Mouse (Mus musculus) cortical plate, adult 2 months (tissue): ENCODE results near the gene H2-M10.3. TPM values are rescaled to one million over a fixed set of nuclear protein-coding genes. Genes with fewer than 3 reads are reported as not detected.
"Not testable (repeated sequence)": the region's sequence is repeated elsewhere in the genome, so short reads cannot be mapped to it uniquely, and the experiment has no call there.

Experiments used
- H3K27ac ChIP-seq: fragments of 200-500 bp; 2 replicates; pipeline ENCODE4 v1.5.1; 2012; ENCODE audit warnings: low read length, control low read depth, inconsistent platforms; ENCODE audit not compliant: insufficient read depth
- H3K4me1 ChIP-seq: fragments of 200-500 bp; 2 replicates; pipeline ENCODE4 v1.6.1; 2011; ENCODE audit warnings: low read length; ENCODE audit not compliant: control insufficient read depth, insufficient read depth
- H3K4me3 ChIP-seq: fragments of 200-500 bp; 2 replicates; pipeline ENCODE4 v1.5.1; 2011; ENCODE audit warnings: mild to moderate bottlenecking, low read length, control low read depth; ENCODE audit not compliant: insufficient read depth
- CTCF ChIP-seq: fragments of 200-500 bp; IDR thresholded peaks from 2 replicates; pipeline ENCODE4 v1.5.1; 2011; ENCODE audit warnings: mild to moderate bottlenecking, control low read depth, low read length; ENCODE audit not compliant: insufficient read depth; ENCODE audit errors: extremely low read depth
- POLR2A ChIP-seq: fragments of 200-500 bp; IDR thresholded peaks from 2 replicates; pipeline ENCODE4 v1.6.1; 2011; ENCODE audit warnings: mild to moderate bottlenecking, low read length, control low read depth; ENCODE audit not compliant: insufficient read depth; ENCODE audit errors: extremely low read depth
- polyA plus RNA-seq: library from polyadenylated mRNA; depleted of rRNA; stranded (reverse); fragments of >200 nt; gene quantifications from 2 replicates; pipeline ENCODE4 v1.2.3, GENCODE M21; 2012; rRNA removed

The H2-M10.3 gene
- not detected in 2 replicates for polyA plus RNA-seq

- not testable (repeated sequence) for H3K4me1 ChIP-seq, H3K4me3 ChIP-seq, H3K27ac ChIP-seq
Measured at GRCm38 (mm10) chr17:36368317-36368716, at the start of gene H2-M10.3. H2-M10.3 (minus strand) TSS chr17:36368417.

DNA sequence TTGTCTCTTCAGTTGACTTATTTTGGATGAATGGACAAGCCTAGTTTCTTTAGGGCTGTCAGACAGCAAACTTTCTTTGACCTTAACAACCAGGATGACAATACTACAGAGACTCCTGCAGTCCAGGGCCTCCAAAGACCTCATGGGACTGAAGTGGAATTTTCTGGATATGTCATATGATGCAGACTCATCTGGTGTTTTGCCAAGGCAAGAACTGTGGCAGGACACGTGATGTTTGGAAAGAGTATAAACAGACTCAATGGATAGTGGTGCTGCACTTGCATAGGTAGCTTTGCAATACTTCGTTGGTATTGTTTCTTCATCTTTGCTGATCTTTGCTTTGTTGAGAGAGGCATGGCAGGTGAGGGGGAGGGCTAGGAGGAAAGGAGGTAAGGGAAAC is 49.2 kb upstream of the H2-M10.3 start:
- no peaks in the 10 kb centered on the region for H3K4me1 ChIP-seq
- no peak overlapping the region for H3K4me3 ChIP-seq
- TF ChIP-seq CTCF, result no peak
- no peak overlapping the region for H3K27ac ChIP-seq

DNA sequence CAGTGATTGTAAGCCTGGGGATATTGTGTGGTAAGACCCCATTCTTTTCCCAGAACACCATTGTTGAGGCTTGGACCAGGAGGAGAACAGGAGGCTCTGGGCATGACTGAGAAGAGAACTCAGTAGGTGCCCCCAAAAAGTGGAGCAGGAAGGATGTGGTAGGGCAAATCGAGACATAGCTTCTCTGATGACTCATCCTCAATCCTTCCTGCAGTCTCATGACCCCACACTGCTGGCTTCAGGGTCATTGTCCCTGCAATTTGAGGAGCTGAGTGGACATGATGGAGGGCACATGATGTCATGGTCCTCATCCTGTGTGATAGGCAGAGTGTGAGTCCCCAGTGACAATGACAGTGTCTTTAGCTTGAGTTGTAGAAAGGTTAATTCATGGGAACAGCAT is 47.2 kb upstream of the H2-M10.3 start:
- Histone ChIP-seq H3K4me3 (no peak overlapping the region), H3K4me1 (no peaks in the 10 kb centered on the region), H3K27ac (no peak overlapping the region)
- TF ChIP-seq CTCF, result no peak
- TF ChIP-seq POLR2A, result no peak

DNA sequence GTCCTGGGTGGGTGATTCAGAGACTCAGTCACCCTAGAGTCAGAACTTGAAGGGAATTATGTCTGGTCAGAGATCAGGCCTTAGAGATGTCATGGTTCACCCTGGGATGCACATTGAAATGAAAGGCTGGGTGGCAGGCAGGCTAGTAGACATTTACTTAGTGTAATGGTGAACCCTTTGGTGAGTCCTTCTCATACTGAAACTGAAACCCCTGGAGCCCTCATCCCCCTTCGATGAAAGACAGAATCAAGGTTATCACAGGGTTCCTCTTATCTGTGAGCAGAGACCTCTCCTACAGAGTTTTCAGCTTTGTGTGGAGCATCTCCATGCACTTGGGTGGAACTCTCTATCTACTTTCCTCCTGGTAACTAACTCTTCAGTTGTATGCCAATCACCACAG is 46.1 kb upstream of the H2-M10.3 start:
- Histone ChIP-seq H3K4me1 (no peaks in the 10 kb centered on the region), H3K4me3 (no peak overlapping the region), H3K27ac (no peak overlapping the region)
- TF ChIP-seq POLR2A (no peak), CTCF (no peak)

DNA sequence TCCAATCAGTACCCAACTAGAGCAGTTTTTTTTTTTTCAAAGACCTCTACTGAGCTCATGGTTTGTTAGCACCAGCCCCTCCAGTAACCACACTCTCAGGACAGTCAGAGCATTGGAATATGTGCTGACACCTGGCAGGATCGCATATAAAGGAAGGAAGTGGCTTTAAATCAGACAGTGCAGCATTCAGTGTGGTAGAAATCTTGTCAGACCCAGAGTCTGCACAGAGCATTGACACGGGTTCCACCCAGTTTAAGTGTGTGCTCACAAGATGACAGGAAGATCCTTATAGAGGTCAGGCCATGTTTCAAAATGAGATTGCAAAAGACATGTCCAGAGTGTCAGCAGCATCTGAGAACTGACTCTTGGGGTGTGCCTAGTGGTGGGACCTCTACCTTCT is 21.7 kb upstream of the H2-M10.3 start:
- no peak overlapping the region for H3K4me3 ChIP-seq
- H3K4me1 ChIP-seq, result no peaks in the 10 kb centered on the region
- H3K27ac ChIP-seq, result no peak overlapping the region
- TF ChIP-seq POLR2A (no peak), CTCF (no peak)

- not testable (repeated sequence) for H3K4me3 ChIP-seq, H3K27ac ChIP-seq, H3K4me1 ChIP-seq
Measured at GRCm38 (mm10) chr17:36362404-36362803, 5.8 kb downstream of the H2-M10.3 start.

DNA sequence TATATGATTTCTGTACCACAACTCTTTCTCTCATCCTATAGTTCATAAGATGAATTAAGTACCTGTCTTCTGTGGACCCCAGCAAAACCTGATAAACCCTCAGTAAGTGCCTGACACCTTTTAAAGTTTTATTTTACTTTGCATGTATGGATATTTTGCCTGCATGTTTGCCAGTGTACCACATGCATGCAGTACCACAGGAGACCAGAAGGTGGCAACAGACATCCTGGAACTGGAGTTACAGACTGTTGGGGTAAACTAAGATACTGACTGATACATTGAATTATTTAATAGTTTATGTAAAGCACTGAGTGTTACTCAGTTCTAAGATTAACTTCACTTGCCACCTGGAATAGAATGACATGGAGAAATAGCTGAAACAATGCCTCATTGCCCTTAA is 10.7 kb downstream of the H2-M10.3 start:
- H3K4me1 ChIP-seq, H3K4me3 ChIP-seq, H3K27ac ChIP-seq: not testable (repeated sequence)
- TF ChIP-seq CTCF, result peak; percentile 50; the same call in 1 of the 2 replicates

GRCm38 (mm10) chr17:36355763-36356162 is 12.5 kb downstream of the H2-M10.3 start:
- H3K4me1 ChIP-seq, result no peaks in the 10 kb centered on the region
- TF ChIP-seq POLR2A (no peak), CTCF (no peak)
- H3K4me3 ChIP-seq, result no peak overlapping the region
- no peak overlapping the region for H3K27ac ChIP-seq

- peak; percentile 57 for TF ChIP-seq CTCF
- H3K27ac ChIP-seq, H3K4me1 ChIP-seq, H3K4me3 ChIP-seq: not testable (repeated sequence)
Measured at GRCm38 (mm10) chr17:36355343-36355742, 12.9 kb downstream of the H2-M10.3 start.

GRCm38 (mm10) chr17:36326055-36326454 is 42.2 kb downstream of the H2-M10.3 start, which contains the start of gene H2-M10.1:
H2-M10.1 (minus strand) TSS chr17:36326155.
- Histone ChIP-seq H3K4me1 (no peaks in the 10 kb centered on the region), H3K4me3 (no peak within 1 kb of the TSS), H3K27ac (no peak within 1 kb of the TSS)
- TF ChIP-seq CTCF (no peak), POLR2A (no peak)

DNA sequence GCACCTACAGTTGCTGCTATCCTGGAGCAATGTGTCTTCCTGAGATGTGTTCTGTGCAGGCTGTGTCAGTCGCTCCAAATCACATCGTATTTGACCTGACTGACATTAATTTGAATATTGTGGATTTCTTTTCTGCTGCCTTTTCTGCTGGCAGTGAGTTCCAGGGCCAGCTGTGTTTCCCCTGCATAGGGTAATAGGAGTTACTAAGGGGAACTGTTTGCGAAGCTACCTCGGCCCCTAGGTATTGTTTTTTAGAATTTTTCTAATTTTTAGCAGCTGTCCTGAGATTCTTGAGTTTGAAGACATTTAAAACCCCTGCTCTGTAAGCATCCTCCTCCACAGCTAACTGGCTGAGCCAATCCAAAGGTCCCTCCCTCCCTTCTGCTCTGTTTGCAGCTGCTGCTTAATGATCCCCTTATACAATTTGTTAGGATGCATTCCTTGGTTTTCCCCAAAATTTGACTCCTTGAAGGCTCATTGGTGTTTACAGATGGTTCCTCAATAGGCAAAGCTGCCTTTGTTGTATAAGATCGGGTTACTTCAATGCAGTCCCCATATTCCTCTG is 52.4 kb downstream of the H2-M10.3 start:
- TF ChIP-seq POLR2A, result no peak
- TF ChIP-seq CTCF, result no peak
- H3K4me3 ChIP-seq, result peak overlapping the region; percentile 66
- peaks cover 2% of the 10 kb centered on the region; the same call in 1 of the 2 replicates for H3K4me1 ChIP-seq
- no peak overlapping the region for H3K27ac ChIP-seq
